Mouse (Mus musculus): ENCODE data around the gene Phactr2.

GRCm38 (mm10) chr10:13485958-13486357, 11.7 kb upstream of the Phactr2 start:
- TF ChIP-seq GATA1 (IDR thresholded peaks at IDR 0.05; ENCODE audit: borderline replicate concordance, low read length): no peak
- TF ChIP-seq GATA2 (IDR thresholded peaks at IDR 0.05; ENCODE audit: borderline replicate concordance, low read depth, low read length): no peak
- no peak for TF ChIP-seq CTCF (IDR thresholded peaks at IDR 0.05; ENCODE audit: low read depth, low read length)
- no peak for TF ChIP-seq POLR2AphosphoS5 (IDR thresholded peaks at IDR 0.05; ENCODE audit: insufficient replicate concordance, low read depth, low read length)
- TF ChIP-seq TAL1 (conservative IDR thresholded peaks at IDR 0.05; ENCODE audit: low read depth, low read length): no peak
